Mouse (Mus musculus) lung, postnatal 0 days (tissue): Measurements from ENCODE around the gene Susd3. TPM values are rescaled to one million over a fixed set of nuclear protein-coding genes. Genes with fewer than 3 reads are reported as not detected.

Experiments
- ATAC-seq: fragments of 200-750 bp; cut with Nextera tagmentation; 2 replicates; pipeline ENCODE4 v1.8.0; 2017; ENCODE audit warnings: moderate library complexity
- DNase-seq: peaks from one replicate; pipeline ENCODE4 v3.0.0-alpha.2; 2016; ENCODE audit warnings: low spot score
- H3K27ac ChIP-seq: fragments of 300-500 bp; sonication (generic); 2 replicates; pipeline ENCODE4 v1.5.1; 2014; ENCODE audit warnings: antibody characterized with exemption, mild to moderate bottlenecking, low read length, mixed read lengths
- H3K27me3 ChIP-seq: fragments of 300-500 bp; sonication (generic); replicated peaks from 2 replicates; pipeline ENCODE4 v1.6.1; 2014; ENCODE audit warnings: low read length, mixed read lengths; ENCODE audit not compliant: insufficient read depth
- H3K36me3 ChIP-seq: fragments of 300-500 bp; sonication (generic); 2 replicates; pipeline ENCODE4 v1.6.1; 2014; ENCODE audit warnings: low read length, mixed read lengths; ENCODE audit not compliant: insufficient read depth
- H3K4me1 ChIP-seq: fragments of 300-500 bp; sonication (generic); 2 replicates; pipeline ENCODE4 v1.6.1; 2014; ENCODE audit warnings: antibody characterized with exemption, low read depth, low read length, mixed read lengths; ENCODE audit not compliant: insufficient read depth
- H3K4me2 ChIP-seq: fragments of 300-500 bp; sonication (generic); replicated peaks from 2 replicates; pipeline ENCODE4 v1.6.1; 2014; ENCODE audit warnings: low read depth, mild to moderate bottlenecking, low read length, moderate library complexity, mixed read lengths
- H3K4me3 ChIP-seq: fragments of 300-500 bp; sonication (generic); 2 replicates; pipeline ENCODE4 v1.5.1; 2014; ENCODE audit warnings: low read depth, low read length
- H3K9ac ChIP-seq: fragments of 300-500 bp; sonication (generic); replicated peaks from 2 replicates; pipeline ENCODE4 v1.6.1; 2014; ENCODE audit warnings: low read depth, mild to moderate bottlenecking
- H3K9me3 ChIP-seq: fragments of 300-500 bp; sonication (generic); 2 replicates; pipeline ENCODE4 v1.6.1; 2016; ENCODE audit warnings: low read length, mixed read lengths
- CTCF ChIP-seq: IDR thresholded peaks from 2 replicates; pipeline ENCODE4 v1.5.1; 2016; ENCODE audit warnings: antibody characterized with exemption, mild to moderate bottlenecking
- EP300 ChIP-seq: IDR thresholded peaks from 2 replicates; pipeline ENCODE4 v1.6.1; 2016; ENCODE audit warnings: antibody characterized with exemption, mild to moderate bottlenecking, control low read depth
- WGBS: fragments of 180-500 bp; shearing (Covaris S2); extraction: QIAGEN DNeasy Blood & Tissue Kit; methylation state at CpG from one replicate; pipeline ENCODE4 v1.1.7; 2014; 5-methylcytosine and 5-hydroxymethylcytosine counted together
- polyA plus RNA-seq: library from polyadenylated mRNA; unstranded; fragments of >200 nt; fragmentation: Nextera tagmentation; extraction: Ambion mirVana; gene quantifications from 2 replicates; pipeline ENCODE4 v1.2.1, GENCODE M21; 2015

The Susd3 gene
- polyA plus RNA-seq, 1 experiment from 2014 or later: 2.5 TPM

GRCm38 (mm10) chr13:49188219-49188965 lies 60.1 kb downstream of the Susd3 start:
- WGBS: 26% methylated on average over 15 of the region's 15 CpGs
- peak overlapping the region; percentile 79; the same call in 1 of the 2 replicates for H3K9ac ChIP-seq
- peak overlapping the region; percentile 91; the same call in 1 of the 2 replicates for H3K27ac ChIP-seq
- no peaks in the 10 kb centered on the region for H3K27me3 ChIP-seq
- H3K4me3 ChIP-seq: peak overlapping the region; percentile 83
- ATAC-seq (no peak), DNase-seq (no peak)
- H3K36me3 ChIP-seq: no peaks in the 10 kb centered on the region
- H3K4me1 ChIP-seq: peaks cover 24% of the 10 kb centered on the region
- H3K9me3 ChIP-seq: no peaks in the 10 kb centered on the region
- peak overlapping the region; percentile 100 for H3K4me2 ChIP-seq
- TF ChIP-seq EP300 (no peak), CTCF (no peak)

- H3K9me3 ChIP-seq: no peaks in the 10 kb centered on the region
- peak within 1 kb of the TSS; percentile 100 for H3K4me2 ChIP-seq
- DNase-seq (peak; percentile 91), ATAC-seq (peak; percentile 96)
- H3K27me3 ChIP-seq: no peaks in the 10 kb centered on the region
- H3K36me3 ChIP-seq: no peaks in the 10 kb centered on the region
- TF ChIP-seq CTCF: 0 out of 2 replicates have a peak, but pooled peaks have one; percentile 1
- TF ChIP-seq EP300: no peak
- H3K4me3 ChIP-seq: peak within 1 kb of the TSS; percentile 83
- H3K27ac ChIP-seq: peak within 1 kb of the TSS; percentile 91
- peaks cover 24% of the 10 kb centered on the region for H3K4me1 ChIP-seq
- peak within 1 kb of the TSS; percentile 79 for H3K9ac ChIP-seq
- under 1% methylated on average over 40 of the region's 87 CpGs for WGBS
These were observed 61.0 kb downstream of the Susd3 start, which contains the start of gene Ninj1 for GRCm38 (mm10) chr13:49187288-49188218. TSS of gene Ninj1 (plus strand) at chr13:49187485.

DNA sequence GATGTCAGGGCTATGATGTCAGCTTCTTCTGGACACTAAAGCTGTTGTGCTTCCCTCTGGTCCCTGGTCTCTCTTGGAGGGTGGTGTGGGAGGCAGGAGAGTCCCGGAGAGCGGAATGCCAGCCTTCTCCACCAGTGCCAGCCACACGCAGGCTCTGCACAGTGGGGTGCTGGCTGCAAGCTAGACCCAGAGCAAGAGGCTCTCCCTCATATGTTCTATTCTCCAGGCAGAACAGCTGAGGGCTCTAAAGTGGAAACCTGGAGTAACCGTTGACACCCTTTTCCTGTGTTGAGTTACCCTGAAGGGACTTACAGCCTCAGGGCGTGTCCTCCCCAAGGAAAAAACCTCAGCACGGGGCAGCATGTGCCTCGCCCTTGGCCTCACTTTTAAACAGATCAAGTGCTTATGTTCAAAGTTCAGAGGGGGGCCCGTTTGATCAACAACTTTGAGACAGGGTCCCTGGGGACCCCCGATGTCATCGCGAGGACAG lies 61.7 kb downstream of the Susd3 start:
- Histone ChIP-seq H3K9ac (peak overlapping the region; percentile 79), H3K4me3 (peak overlapping the region; percentile 83; the same call in 1 of the 2 replicates), H3K27me3 (no peaks in the 10 kb centered on the region), H3K36me3 (no peaks in the 10 kb centered on the region), H3K9me3 (no peaks in the 10 kb centered on the region), H3K27ac (peak overlapping the region; percentile 91), H3K4me1 (peaks cover 24% of the 10 kb centered on the region), H3K4me2 (peak overlapping the region; percentile 100)
- TF ChIP-seq CTCF (no peak), EP300 (no peak)
- ATAC-seq (peak; percentile 51), DNase-seq (peak; percentile 72)
- 16% methylated on average over 11 of the region's 11 CpGs for WGBS

- H3K4me3 ChIP-seq: no peak overlapping the region
- no peaks in the 10 kb centered on the region for H3K27me3 ChIP-seq
- no peak for TF ChIP-seq CTCF
- no peak for TF ChIP-seq EP300
- ATAC-seq: no peak
- H3K4me1 ChIP-seq: peaks cover 13% of the 10 kb centered on the region
- H3K9me3 ChIP-seq: no peaks in the 10 kb centered on the region
- DNase-seq: peak; percentile 34
- no peak overlapping the region for H3K9ac ChIP-seq
- H3K27ac ChIP-seq: no peak overlapping the region
- 34% methylated on average over 5 of the region's 5 CpGs for WGBS
- H3K4me2 ChIP-seq: no peak overlapping the region
- H3K36me3 ChIP-seq: no peaks in the 10 kb centered on the region
These were observed 64.9 kb downstream of the Susd3 start for GRCm38 (mm10) chr13:49183646-49184045.

- H3K9me3 ChIP-seq: no peaks in the 10 kb centered on the region
- 57% methylated on average over 5 of the region's 5 CpGs for WGBS
- no peak for TF ChIP-seq EP300
- TF ChIP-seq CTCF: no peak
- no peak overlapping the region for H3K4me2 ChIP-seq
- H3K27me3 ChIP-seq: no peaks in the 10 kb centered on the region
- ATAC-seq (no peak), DNase-seq (no peak)
- H3K27ac ChIP-seq: no peak overlapping the region
- peaks cover 12% of the 10 kb centered on the region for H3K4me1 ChIP-seq
- no peaks in the 10 kb centered on the region for H3K36me3 ChIP-seq
- H3K9ac ChIP-seq: no peak overlapping the region
- no peak overlapping the region for H3K4me3 ChIP-seq
These were observed 65.3 kb downstream of the Susd3 start for GRCm38 (mm10) chr13:49183161-49183560.

- TF ChIP-seq CTCF (no peak), EP300 (no peak)
- H3K4me3 ChIP-seq: no peak overlapping the region
- H3K9me3 ChIP-seq: no peaks in the 10 kb centered on the region
- H3K27me3 ChIP-seq: no peaks in the 10 kb centered on the region
- no peak overlapping the region for H3K4me2 ChIP-seq
- H3K36me3 ChIP-seq: no peaks in the 10 kb centered on the region
- WGBS: 85% methylated on average over 3 of the region's 3 CpGs
- no peak for ATAC-seq
- no peak for DNase-seq
- H3K9ac ChIP-seq: no peak overlapping the region
- no peak overlapping the region for H3K27ac ChIP-seq
- H3K4me1 ChIP-seq: peaks cover 2% of the 10 kb centered on the region; the same call in 1 of the 2 replicates
These were observed 67.0 kb downstream of the Susd3 start for GRCm38 (mm10) chr13:49181411-49181984.
